Mouse (Mus musculus) limb, embryonic 13.5 days (tissue): ENCODE results near the gene 1300017J02Rik. TPM values are rescaled to one million over a fixed set of nuclear protein-coding genes. Genes with fewer than 3 reads are reported as not detected.

Experiments
- ATAC-seq: fragments of 200-750 bp; cut with Nextera tagmentation; 2 replicates; pipeline ENCODE4 v1.8.0; 2017; ENCODE audit warnings: low read depth, moderate number of reproducible peaks, moderate TSS enrichment; ENCODE audit not compliant: low FRiP score
- H3K27ac ChIP-seq: fragments of 300-500 bp; sonication (generic); 2 replicates; pipeline ENCODE4 v1.5.1; 2015; ENCODE audit warnings: inconsistent platforms, mild to moderate bottlenecking, moderate library complexity
- H3K27me3 ChIP-seq: fragments of 300-500 bp; sonication (generic); 2 replicates; pipeline ENCODE4 v1.6.1; 2015; ENCODE audit warnings: mild to moderate bottlenecking, inconsistent platforms
- H3K36me3 ChIP-seq: fragments of 300-500 bp; sonication (generic); 2 replicates; pipeline ENCODE4 v1.6.1; 2015; ENCODE audit warnings: inconsistent platforms, mild to moderate bottlenecking, moderate library complexity
- H3K4me1 ChIP-seq: fragments of 300-500 bp; sonication (generic); 2 replicates; pipeline ENCODE4 v1.6.1; 2015; ENCODE audit warnings: inconsistent platforms
- H3K4me2 ChIP-seq: fragments of 300-500 bp; sonication (generic); replicated peaks from 2 replicates; pipeline ENCODE4 v1.6.1; 2015; ENCODE audit warnings: inconsistent platforms, mild to moderate bottlenecking, moderate library complexity
- H3K4me3 ChIP-seq: fragments of 300-500 bp; sonication (generic); 2 replicates; pipeline ENCODE4 v1.5.1; 2015; ENCODE audit warnings: moderate library complexity, mild to moderate bottlenecking, inconsistent platforms
- H3K9ac ChIP-seq: fragments of 300-500 bp; sonication (generic); 2 replicates; pipeline ENCODE4 v1.6.1; 2015; ENCODE audit warnings: mild to moderate bottlenecking, inconsistent platforms
- H3K9me3 ChIP-seq: fragments of 300-500 bp; sonication (generic); 2 replicates; pipeline ENCODE4 v1.6.1; 2016; ENCODE audit warnings: inconsistent platforms
- WGBS: fragments of 180-500 bp; shearing (Covaris S2); methylation state at CpG from one replicate; pipeline ENCODE4 v1.1.7; 2015; 5-methylcytosine and 5-hydroxymethylcytosine counted together
- polyA plus RNA-seq: library from polyadenylated mRNA; unstranded; fragments of >200 nt; fragmentation: Nextera tagmentation; extraction: Ambion mirVana; gene quantifications from 2 replicates; pipeline ENCODE4 v1.2.1, GENCODE M21; 2015

Gene 1300017J02Rik
- polyA plus RNA-seq, 1 experiment from 2014 or later, result 3.0 TPM

- no peak overlapping the region for H3K9ac ChIP-seq
- no peaks in the 10 kb centered on the region for H3K4me1 ChIP-seq
- H3K4me2 ChIP-seq, result no peak overlapping the region
- no peak for ATAC-seq
- no peaks in the 10 kb centered on the region for H3K9me3 ChIP-seq
- 52% methylated on average over 4 of the region's 4 CpGs for WGBS
- no peak overlapping the region for H3K27ac ChIP-seq
- H3K36me3 ChIP-seq, result no peaks in the 10 kb centered on the region
- no peaks in the 10 kb centered on the region for H3K27me3 ChIP-seq
- no peak overlapping the region for H3K4me3 ChIP-seq
These were observed 56.3 kb downstream of the 1300017J02Rik start for GRCm38 (mm10) chr9:103248618-103249017.

- H3K9me3 ChIP-seq, result no peaks in the 10 kb centered on the region
- H3K4me1 ChIP-seq, result no peaks in the 10 kb centered on the region
- no peak overlapping the region for H3K27ac ChIP-seq
- 82% methylated on average over 8 of the region's 8 CpGs for WGBS
- H3K4me2 ChIP-seq, result no peak overlapping the region
- H3K36me3 ChIP-seq, result no peaks in the 10 kb centered on the region
- no peak for ATAC-seq
- H3K27me3 ChIP-seq, result no peaks in the 10 kb centered on the region
- H3K4me3 ChIP-seq, result no peak overlapping the region
- H3K9ac ChIP-seq, result no peak overlapping the region
These were observed 58.2 kb downstream of the 1300017J02Rik start for GRCm38 (mm10) chr9:103246526-103247168.

DNA sequence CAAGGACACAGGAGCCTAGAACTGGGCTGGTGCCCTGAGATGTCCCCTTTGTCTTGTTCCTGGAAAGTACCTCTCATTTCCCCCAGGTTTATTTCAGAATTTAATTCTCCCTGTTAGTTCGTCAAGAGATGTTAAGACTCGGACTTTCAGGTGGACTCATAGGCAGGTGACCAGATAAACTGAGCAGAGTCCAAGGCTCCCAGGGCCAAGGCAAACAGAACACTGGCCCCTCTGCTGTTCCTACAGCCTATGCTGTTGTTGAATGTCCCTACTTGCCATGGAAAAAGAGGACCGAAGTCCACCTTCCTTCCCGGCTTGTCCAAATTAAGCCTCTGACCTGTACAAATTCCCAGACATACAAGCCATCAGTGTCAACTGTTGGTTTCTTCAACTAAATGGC is 61.2 kb downstream of the 1300017J02Rik start:
- H3K4me3 ChIP-seq, result no peak overlapping the region
- no peaks in the 10 kb centered on the region for H3K9me3 ChIP-seq
- no peak for ATAC-seq
- no peaks in the 10 kb centered on the region for H3K36me3 ChIP-seq
- no peaks in the 10 kb centered on the region for H3K27me3 ChIP-seq
- no peak overlapping the region for H3K27ac ChIP-seq
- WGBS, result 91% methylated on average over 4 of the region's 4 CpGs
- no peak overlapping the region for H3K9ac ChIP-seq
- H3K4me1 ChIP-seq, result no peaks in the 10 kb centered on the region
- no peak overlapping the region for H3K4me2 ChIP-seq

- no peak overlapping the region for H3K4me2 ChIP-seq
- ATAC-seq, result no peak
- no peak overlapping the region for H3K4me3 ChIP-seq
- no peaks in the 10 kb centered on the region for H3K27me3 ChIP-seq
- no peaks in the 10 kb centered on the region for H3K36me3 ChIP-seq
- H3K4me1 ChIP-seq, result no peaks in the 10 kb centered on the region
- no peaks in the 10 kb centered on the region for H3K9me3 ChIP-seq
- H3K27ac ChIP-seq, result no peak overlapping the region
- H3K9ac ChIP-seq, result no peak overlapping the region
- 78% methylated on average over 2 of the region's 2 CpGs for WGBS
These were observed 63.7 kb downstream of the 1300017J02Rik start for GRCm38 (mm10) chr9:103241206-103241605.

GRCm38 (mm10) chr9:103239471-103239870 is 65.4 kb downstream of the 1300017J02Rik start:
- H3K4me3 ChIP-seq, result no peak overlapping the region
- H3K27ac ChIP-seq, result no peak overlapping the region
- H3K9me3 ChIP-seq, result no peaks in the 10 kb centered on the region
- no peak for ATAC-seq
- H3K4me2 ChIP-seq, result no peak overlapping the region
- 78% methylated on average over 6 of the region's 6 CpGs for WGBS
- no peaks in the 10 kb centered on the region for H3K27me3 ChIP-seq
- no peaks in the 10 kb centered on the region for H3K36me3 ChIP-seq
- H3K4me1 ChIP-seq, result peaks cover 5% of the 10 kb centered on the region
- no peak overlapping the region for H3K9ac ChIP-seq

DNA sequence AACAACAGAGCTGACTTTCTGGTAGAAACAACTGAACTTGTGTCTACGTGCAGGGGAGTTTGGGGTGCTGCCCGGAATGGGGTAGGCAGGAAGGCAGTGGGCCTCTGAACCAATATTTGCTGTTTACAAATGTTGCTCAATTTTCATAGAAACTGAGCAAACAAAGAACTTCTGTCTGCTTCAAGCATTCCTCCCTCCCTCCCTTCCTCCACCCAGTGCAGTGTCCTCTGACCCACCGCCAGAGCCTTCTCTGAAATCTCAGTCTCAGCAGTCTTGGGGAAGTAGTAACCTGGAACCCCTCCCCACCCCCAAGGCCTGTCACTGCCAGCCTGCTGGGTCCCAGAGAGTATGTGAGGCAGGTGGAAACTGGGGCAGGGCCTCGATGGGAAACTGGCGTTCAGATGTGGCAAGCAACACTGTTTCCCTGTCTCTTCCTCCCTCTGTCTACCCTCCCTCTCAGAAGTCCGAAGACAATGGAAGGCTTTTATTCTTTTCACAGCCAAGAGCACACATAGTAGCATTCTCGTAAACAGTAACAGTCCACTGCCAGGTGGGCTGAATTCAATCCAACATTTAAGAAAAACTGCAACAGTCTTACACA is 70.2 kb downstream of the 1300017J02Rik start:
- peaks cover 11% of the 10 kb centered on the region for H3K4me1 ChIP-seq
- no peaks in the 10 kb centered on the region for H3K9me3 ChIP-seq
- H3K27me3 ChIP-seq, result no peaks in the 10 kb centered on the region
- H3K36me3 ChIP-seq, result no peaks in the 10 kb centered on the region
- no peak overlapping the region for H3K4me3 ChIP-seq
- no peak overlapping the region for H3K4me2 ChIP-seq
- WGBS, result 59% methylated on average over 7 of the region's 7 CpGs
- peak overlapping the region; percentile 1 for H3K27ac ChIP-seq
- ATAC-seq, result no peak
- H3K9ac ChIP-seq, result no peak overlapping the region

- Histone ChIP-seq H3K9ac (no peak overlapping the region), H3K4me2 (no peak overlapping the region), H3K27me3 (no peaks in the 10 kb centered on the region), H3K4me3 (no peak overlapping the region), H3K9me3 (no peaks in the 10 kb centered on the region), H3K27ac (peak overlapping the region; percentile 1; the same call in 1 of the 2 replicates), H3K36me3 (no peaks in the 10 kb centered on the region), H3K4me1 (peaks cover 11% of the 10 kb centered on the region)
- ATAC-seq, result no peak
- 68% methylated on average over 7 of the region's 7 CpGs for WGBS
These were observed 70.8 kb downstream of the 1300017J02Rik start for GRCm38 (mm10) chr9:103234059-103234458.

GRCm38 (mm10) chr9:103233006-103233395 is 71.9 kb downstream of the 1300017J02Rik start:
- Histone ChIP-seq H3K4me2 (no peak overlapping the region), H3K27me3 (no peaks in the 10 kb centered on the region), H3K9me3 (no peaks in the 10 kb centered on the region), H3K27ac (no peak overlapping the region), H3K36me3 (no peaks in the 10 kb centered on the region), H3K9ac (no peak overlapping the region), H3K4me3 (no peak overlapping the region), H3K4me1 (peaks cover 11% of the 10 kb centered on the region)
- 49% methylated on average over 7 of the region's 7 CpGs for WGBS
- ATAC-seq, result no peak

- no peak overlapping the region for H3K4me2 ChIP-seq
- H3K36me3 ChIP-seq, result no peaks in the 10 kb centered on the region
- H3K27me3 ChIP-seq, result no peaks in the 10 kb centered on the region
- 89% methylated on average over 7 of the region's 7 CpGs for WGBS
- ATAC-seq, result no peak
- no peak overlapping the region for H3K9ac ChIP-seq
- H3K27ac ChIP-seq, result no peak overlapping the region
- H3K9me3 ChIP-seq, result no peaks in the 10 kb centered on the region
- peaks cover 11% of the 10 kb centered on the region for H3K4me1 ChIP-seq
- no peak overlapping the region for H3K4me3 ChIP-seq
These were observed 72.5 kb downstream of the 1300017J02Rik start for GRCm38 (mm10) chr9:103232232-103233005.

- Histone ChIP-seq H3K9me3 (no peaks in the 10 kb centered on the region), H3K27me3 (no peaks in the 10 kb centered on the region), H3K9ac (peak within 1 kb of the TSS; percentile 1; the same call in 1 of the 2 replicates), H3K4me2 (peak within 1 kb of the TSS; percentile 17; the same call in 1 of the 2 replicates), H3K4me3 (no peak within 1 kb of the TSS), H3K4me1 (peaks cover 11% of the 10 kb centered on the region), H3K36me3 (no peaks in the 10 kb centered on the region), H3K27ac (no peak within 1 kb of the TSS; the same call in 1 of the 2 replicates)
- no peak for ATAC-seq
- 66% methylated on average over 29 of the region's 29 CpGs for WGBS
These were observed 74.5 kb downstream of the 1300017J02Rik start, which contains the start of the genes Gm20425 and Trf for GRCm38 (mm10) chr9:103230151-103230951. TSS of gene Gm20425 (minus strand) at chr9:103230307. TSS of gene Trf (minus strand) at chr9:103230444.

DNA sequence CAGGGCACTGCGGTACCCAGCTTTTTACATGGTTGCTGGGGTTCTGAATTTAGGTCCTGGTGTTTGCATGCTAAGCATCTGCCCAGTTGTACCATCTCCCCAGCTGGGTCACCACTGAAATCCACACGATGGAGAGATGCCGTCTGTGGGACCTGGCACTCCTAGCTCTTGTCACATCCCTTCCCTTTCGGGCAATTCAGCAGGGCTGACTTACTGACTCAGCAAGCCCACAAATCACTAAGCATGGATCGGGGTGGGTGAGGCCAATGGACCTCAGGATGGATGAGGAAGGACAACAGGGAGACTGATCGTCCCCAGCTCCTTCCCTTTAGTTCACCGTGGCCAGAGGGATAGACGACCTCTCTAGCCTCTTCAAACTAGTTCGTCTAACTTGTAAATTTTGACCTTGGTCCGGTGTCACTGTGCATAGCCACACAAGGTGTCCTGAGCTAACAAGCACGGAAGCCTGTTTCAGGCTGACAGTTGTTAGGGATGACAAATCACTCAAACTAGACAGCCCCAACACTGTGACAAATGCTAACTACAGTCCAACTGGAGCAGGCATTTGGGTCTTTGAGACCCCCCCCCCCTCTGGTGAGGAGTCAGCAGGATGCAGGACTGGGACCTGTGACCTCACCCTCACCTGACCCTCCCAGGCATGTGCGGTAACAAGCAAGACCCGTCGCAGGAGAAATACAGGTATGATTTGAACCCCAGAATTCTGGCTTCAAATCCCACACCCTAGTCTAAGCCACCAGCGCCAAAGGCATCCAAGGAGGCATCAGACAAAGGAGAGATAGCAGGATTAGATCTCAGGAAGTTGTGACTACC is 75.6 kb downstream of the 1300017J02Rik start:
- Histone ChIP-seq H3K4me2 (no peak overlapping the region), H3K4me3 (no peak overlapping the region), H3K27me3 (no peaks in the 10 kb centered on the region), H3K4me1 (peaks cover 4% of the 10 kb centered on the region; the same call in 1 of the 2 replicates), H3K9ac (no peak overlapping the region), H3K9me3 (no peaks in the 10 kb centered on the region), H3K27ac (no peak overlapping the region), H3K36me3 (no peaks in the 10 kb centered on the region)
- WGBS, result 83% methylated on average over 15 of the region's 15 CpGs
- ATAC-seq, result no peak
